In genomic region chr13:116474611-116475010, GRCm38 (mm10) we compare ENCODE assay signal across 23 mouse cellular contexts.
DNase-seq lines count a peak whose midpoint lies in the region; ATAC-seq lines count a peak whose summit lies in the region.
"Had no signal": no experiment of that assay in that cellular context is flagged by ENCODE, and none has a peak within 500 bp of the region (broad histone marks: within the 10 kb centered on the region; RNA-seq: fewer than 3 reads in every experiment).

No protein-coding gene starts in this region.

- no peak overlapping the region for H3K9ac ChIP-seq in embryonic facial prominence, embryonic 14.5 days (ENCODE audit: low read depth, low read length)
- no peak overlapping the region for H3K9ac ChIP-seq in midbrain, embryonic 11.5 days (ENCODE audit: low read length)
- no peak overlapping the region for H3K9ac ChIP-seq in midbrain, embryonic 14.5 days (replicated peaks; ENCODE audit: low read length)
- H3K9ac ChIP-seq: embryonic facial prominence, embryonic 12.5 days; embryonic facial prominence, embryonic 15.5 days; forebrain, embryonic 12.5 days had no signal

- 56% methylated on average over 8 of the region's 8 CpGs for WGBS in embryonic facial prominence, embryonic 14.5 days
- 75% methylated on average over 8 of the region's 8 CpGs for WGBS in embryonic facial prominence, embryonic 10.5 days
- 77% methylated on average over 8 of the region's 8 CpGs for WGBS in midbrain, embryonic 11.5 days
- WGBS in midbrain, embryonic 14.5 days, result 77% methylated on average over 8 of the region's 8 CpGs
- WGBS in limb, embryonic 10.5 days, result 69% methylated on average over 8 of the region's 8 CpGs

- DNase-seq in embryonic facial prominence, embryonic 14.5 days (ENCODE audit: low spot score), result peak; percentile 8
- no peak for DNase-seq in embryonic facial prominence, embryonic 10.5 days (ENCODE audit: low spot score)
- peak; percentile 70 for DNase-seq in midbrain, embryonic 11.5 days (ENCODE audit: low spot score, missing footprints)
- DNase-seq in midbrain, embryonic 14.5 days, result no peak
- DNase-seq in limb, embryonic 10.5 days (ENCODE audit: low spot score), result peak; percentile 29
- no peak for DNase-seq in frontal cortex, postnatal 10 days (ENCODE audit: low spot score in 2 of 2)
- DNase-seq: adrenal gland, adult 2 months; adrenal gland, postnatal 10 days; adrenal gland, postnatal 25 days; cerebellum, adult 11 months; cerebellum, adult 18-20 months; cerebellum, adult 8-10 months; cerebellum, adult 9-11 months; cerebellum, postnatal 14 days; cerebellum, postnatal 36 days had no signal

- ATAC-seq in embryonic facial prominence, embryonic 14.5 days (ENCODE audit: low read depth), result no peak
- ATAC-seq in midbrain, embryonic 11.5 days (ENCODE audit: low FRiP score), result no peak
- ATAC-seq in midbrain, embryonic 14.5 days (ENCODE audit: low FRiP score, low TSS enrichment), result no peak
- ATAC-seq: forebrain, embryonic 14.5 days; forebrain, embryonic 16.5 days; Patski had no signal

- H3K27me3 ChIP-seq in embryonic facial prominence, embryonic 14.5 days (replicated peaks; ENCODE audit: control insufficient read depth, insufficient read depth, low read length), result no peaks in the 10 kb centered on the region
- H3K27me3 ChIP-seq in embryonic facial prominence, embryonic 10.5 days (replicated peaks; ENCODE audit: low read depth, poor library complexity, severe bottlenecking), result no peaks in the 10 kb centered on the region
- no peaks in the 10 kb centered on the region for H3K27me3 ChIP-seq in midbrain, embryonic 11.5 days (ENCODE audit: control insufficient read depth, insufficient read depth, low read length)
- no peaks in the 10 kb centered on the region for H3K27me3 ChIP-seq in midbrain, embryonic 14.5 days (ENCODE audit: control insufficient read depth, insufficient read depth, low read length)
- no peaks in the 10 kb centered on the region for H3K27me3 ChIP-seq in limb, embryonic 10.5 days (ENCODE audit: low read depth, poor library complexity, severe bottlenecking)
- H3K27me3 ChIP-seq: embryonic facial prominence, embryonic 12.5 days; embryonic facial prominence, embryonic 15.5 days; forebrain, embryonic 12.5 days had no signal

- no peaks in the 10 kb centered on the region for H3K4me1 ChIP-seq in embryonic facial prominence, embryonic 14.5 days (ENCODE audit: control insufficient read depth, insufficient read depth, low read length)
- no peaks in the 10 kb centered on the region for H3K4me1 ChIP-seq in embryonic facial prominence, embryonic 10.5 days
- H3K4me1 ChIP-seq in midbrain, embryonic 11.5 days (ENCODE audit: control insufficient read depth, insufficient read depth, low read length), result no peaks in the 10 kb centered on the region
- no peaks in the 10 kb centered on the region for H3K4me1 ChIP-seq in midbrain, embryonic 14.5 days (ENCODE audit: control insufficient read depth, insufficient read depth, low read length)
- peaks cover 26% of the 10 kb centered on the region for H3K4me1 ChIP-seq in limb, embryonic 10.5 days
- H3K4me1 ChIP-seq: embryonic facial prominence, embryonic 12.5 days; embryonic facial prominence, embryonic 15.5 days; forebrain, embryonic 10.5 days; forebrain, embryonic 12.5 days had no signal

- no peaks in the 10 kb centered on the region for H3K36me3 ChIP-seq in embryonic facial prominence, embryonic 14.5 days (ENCODE audit: control insufficient read depth, insufficient read depth, low read length)
- no peaks in the 10 kb centered on the region for H3K36me3 ChIP-seq in embryonic facial prominence, embryonic 10.5 days (replicated peaks)
- H3K36me3 ChIP-seq in midbrain, embryonic 11.5 days (ENCODE audit: control insufficient read depth, insufficient read depth, low read length), result no peaks in the 10 kb centered on the region
- H3K36me3 ChIP-seq in midbrain, embryonic 14.5 days (ENCODE audit: control insufficient read depth, insufficient read depth, low read length), result no peaks in the 10 kb centered on the region
- no peaks in the 10 kb centered on the region for H3K36me3 ChIP-seq in limb, embryonic 10.5 days
- H3K36me3 ChIP-seq: embryonic facial prominence, embryonic 12.5 days; embryonic facial prominence, embryonic 15.5 days; forebrain, embryonic 10.5 days; forebrain, embryonic 12.5 days had no signal

- no peak overlapping the region for H3K4me3 ChIP-seq in embryonic facial prominence, embryonic 14.5 days (ENCODE audit: low read depth, low read length)
- H3K4me3 ChIP-seq in embryonic facial prominence, embryonic 10.5 days, result no peak overlapping the region
- H3K4me3 ChIP-seq in midbrain, embryonic 11.5 days (ENCODE audit: low read depth, low read length), result no peak overlapping the region
- no peak overlapping the region for H3K4me3 ChIP-seq in midbrain, embryonic 14.5 days (replicated peaks; ENCODE audit: low read depth, low read length)
- no peak overlapping the region for H3K4me3 ChIP-seq in limb, embryonic 10.5 days
- H3K4me3 ChIP-seq: embryonic facial prominence, embryonic 12.5 days; embryonic facial prominence, embryonic 15.5 days; erythroblast, embryonic 14.5 days; forebrain, embryonic 10.5 days; forebrain, embryonic 12.5 days had no signal

- no peak overlapping the region for H3K27ac ChIP-seq in embryonic facial prominence, embryonic 14.5 days (replicated peaks; ENCODE audit: low read depth, low read length)
- H3K27ac ChIP-seq in embryonic facial prominence, embryonic 10.5 days (replicated peaks), result no peak overlapping the region
- no peak overlapping the region for H3K27ac ChIP-seq in midbrain, embryonic 11.5 days (ENCODE audit: low read depth, low read length)
- H3K27ac ChIP-seq in midbrain, embryonic 14.5 days (replicated peaks; ENCODE audit: low read depth, low read length), result no peak overlapping the region
- H3K27ac ChIP-seq in limb, embryonic 10.5 days, result no peak overlapping the region
- H3K27ac ChIP-seq: embryonic facial prominence, embryonic 12.5 days; embryonic facial prominence, embryonic 15.5 days; forebrain, embryonic 10.5 days; forebrain, embryonic 12.5 days had no signal

- H3K4me2 ChIP-seq in embryonic facial prominence, embryonic 14.5 days (ENCODE audit: low read depth, low read length), result no peak overlapping the region
- H3K4me2 ChIP-seq in midbrain, embryonic 11.5 days, result no peak overlapping the region
- H3K4me2 ChIP-seq in midbrain, embryonic 14.5 days (ENCODE audit: low read length), result no peak overlapping the region
- H3K4me2 ChIP-seq: embryonic facial prominence, embryonic 12.5 days; embryonic facial prominence, embryonic 15.5 days; forebrain, embryonic 12.5 days had no signal

- H3K9me3 ChIP-seq in embryonic facial prominence, embryonic 14.5 days (ENCODE audit: control insufficient read depth, low read length), result no peaks in the 10 kb centered on the region
- no peaks in the 10 kb centered on the region for H3K9me3 ChIP-seq in embryonic facial prominence, embryonic 10.5 days
- no peaks in the 10 kb centered on the region for H3K9me3 ChIP-seq in midbrain, embryonic 11.5 days (ENCODE audit: control insufficient read depth, low read length)
- no peaks in the 10 kb centered on the region for H3K9me3 ChIP-seq in midbrain, embryonic 14.5 days (ENCODE audit: control insufficient read depth, low read length)
- H3K9me3 ChIP-seq in limb, embryonic 10.5 days (replicated peaks), result no peaks in the 10 kb centered on the region
- H3K9me3 ChIP-seq: embryonic facial prominence, embryonic 12.5 days; embryonic facial prominence, embryonic 15.5 days; forebrain, embryonic 10.5 days; forebrain, embryonic 12.5 days had no signal

Comparison
In these comparisons a context has a peak if more than half of its experiments do, and no peak if none do; other contexts are left out.
1. DNase-seq: peak in embryonic facial prominence, embryonic 14.5 days (single experiment), midbrain, embryonic 11.5 days (single experiment) and limb, embryonic 10.5 days (single experiment); none in embryonic facial prominence, embryonic 10.5 days (single experiment), midbrain, embryonic 14.5 days (single experiment) and frontal cortex, postnatal 10 days (0 of 2).